Mouse (Mus musculus) MEL (cell line): ENCODE results near the gene Smg5. TPM values are rescaled to one million over a fixed set of nuclear protein-coding genes. Genes with fewer than 3 reads are reported as not detected.

Source experiments
- DNase-seq: peaks from one replicate; pipeline ENCODE4 v3.0.0; 2011; ENCODE audit warnings: low read depth, low spot score
- H3K27ac ChIP-seq: 2 replicates; pipeline ENCODE4 v1.5.1; 2012; ENCODE audit warnings: low read depth, mild to moderate bottlenecking, control low read depth, low read length, moderate library complexity; ENCODE audit not compliant: control insufficient read depth
- H3K27me3 ChIP-seq, 2 experiments: fragments of 150-350 bp in 1 of 2; sonication (generic) in 1 of 2; 2 replicates each; pipeline ENCODE4 v1.6.1; 2012; ENCODE audit warnings: low read length in 2 of 2, mild to moderate bottlenecking in 2 of 2, improper control_type of control experiment in 1 of 2, moderate library complexity in 1 of 2; ENCODE audit not compliant: insufficient read depth in 2 of 2, control insufficient read depth in 1 of 2
- H3K36me3 ChIP-seq, 2 experiments: 2 replicates each; pipeline ENCODE4 v1.6.1; 2012 to 2014; ENCODE audit warnings: low read length in 2 of 2, improper control_type of control experiment in 1 of 2, inconsistent platforms in 1 of 2, mild to moderate bottlenecking in 1 of 2; ENCODE audit not compliant: insufficient read depth in 2 of 2, control insufficient read depth in 1 of 2
- H3K4me1 ChIP-seq, 2 experiments: fragments of 150-350 bp in 1 of 2; sonication (generic) in 1 of 2; 2 replicates each; pipeline ENCODE4 v1.6.1; 2012; ENCODE audit warnings: low read length in 2 of 2, improper control_type of control experiment in 1 of 2, mild to moderate bottlenecking in 1 of 2; ENCODE audit not compliant: insufficient read depth in 2 of 2, control insufficient read depth in 1 of 2
- H3K4me3 ChIP-seq, 2 experiments: fragments of 150-350 bp in 1 of 2; sonication (generic) in 1 of 2; 2 replicates each; pipeline ENCODE4 v1.5.1; 2012; ENCODE audit warnings: low read depth in 2 of 2, low read length in 2 of 2, mild to moderate bottlenecking in 2 of 2, moderate library complexity in 2 of 2, control low read depth in 1 of 2, improper control_type of control experiment in 1 of 2; ENCODE audit not compliant: control insufficient read depth in 1 of 2, insufficient read depth in 1 of 2
- H3K79me2 ChIP-seq: 2 replicates; pipeline ENCODE4 v1.6.1; 2012; ENCODE audit warnings: mild to moderate bottlenecking, low read length, moderate library complexity; ENCODE audit not compliant: control insufficient read depth, poor library complexity, insufficient read depth
- H3K9ac ChIP-seq: 2 replicates; pipeline ENCODE4 v1.6.1; 2012; ENCODE audit warnings: low read depth, mild to moderate bottlenecking, control low read depth, low read length, moderate library complexity; ENCODE audit not compliant: control insufficient read depth, poor library complexity, severe bottlenecking
- H3K9me3 ChIP-seq: fragments of 150-350 bp; sonication (generic); replicated peaks from 2 replicates; pipeline ENCODE4 v1.6.1; 2012; ENCODE audit warnings: mild to moderate bottlenecking, low read length, improper control_type of control experiment, moderate library complexity; ENCODE audit not compliant: insufficient read depth
- CHD1 ChIP-seq: IDR thresholded peaks from 2 replicates; pipeline ENCODE4 v1.6.1; 2012; ENCODE audit warnings: low read depth, mild to moderate bottlenecking, inconsistent platforms, low read length, improper control_type of control experiment
- E2F4 ChIP-seq: IDR thresholded peaks from 2 replicates; pipeline ENCODE4 v1.6.1; 2011; ENCODE audit warnings: low read depth, low read length, improper control_type of control experiment, borderline replicate concordance
- GATA1 ChIP-seq: IDR thresholded peaks from 2 replicates; pipeline ENCODE4 v1.6.1; 2011; ENCODE audit warnings: low read depth, low read length, improper control_type of control experiment
- JUND ChIP-seq: IDR thresholded peaks from 2 replicates; pipeline ENCODE4 v1.6.1; 2011; ENCODE audit warnings: low read depth, mild to moderate bottlenecking, improper control_type of control experiment, low read length
- KAT2A ChIP-seq: conservative IDR thresholded peaks from 2 replicates; pipeline ENCODE4 v1.6.1; 2012; ENCODE audit warnings: low read depth, low read length, improper control_type of control experiment, inconsistent platforms
- MEF2A ChIP-seq: IDR thresholded peaks from 2 replicates; pipeline ENCODE4 v1.6.1; 2014; ENCODE audit warnings: low read depth, mild to moderate bottlenecking, inconsistent platforms, low read length, improper control_type of control experiment; ENCODE audit not compliant: poor library complexity, insufficient replicate concordance, severe bottlenecking; ENCODE audit errors: extremely low read depth
- MYB ChIP-seq: IDR thresholded peaks from 2 replicates; pipeline ENCODE4 v1.6.1; 2011; ENCODE audit warnings: mild to moderate bottlenecking, low read depth, low read length, improper control_type of control experiment
- NRF1 ChIP-seq: IDR thresholded peaks from 2 replicates; pipeline ENCODE4 v1.6.1; 2014; ENCODE audit warnings: low read depth, mild to moderate bottlenecking, inconsistent platforms, low read length, improper control_type of control experiment, moderate library complexity; ENCODE audit not compliant: poor library complexity, insufficient read depth, severe bottlenecking
- POLR2AphosphoS2 ChIP-seq: IDR thresholded peaks from 2 replicates; pipeline ENCODE4 v1.6.1; 2011; ENCODE audit warnings: low read length, improper control_type of control experiment
- POLR2AphosphoS5 ChIP-seq: IDR thresholded peaks from 2 replicates; pipeline ENCODE4 v1.6.1; 2012; ENCODE audit warnings: low read depth, borderline replicate concordance, mild to moderate bottlenecking, inconsistent platforms, low read length, moderate library complexity, mixed read lengths
- SIN3A ChIP-seq: IDR thresholded peaks from 2 replicates; pipeline ENCODE4 v1.6.1; 2012; ENCODE audit warnings: low read length, improper control_type of control experiment, inconsistent platforms
- TAL1 ChIP-seq: IDR thresholded peaks from 2 replicates; pipeline ENCODE4 v1.6.1; 2012; ENCODE audit warnings: mild to moderate bottlenecking, inconsistent platforms, low read length, moderate library complexity, mixed read lengths
- TBP ChIP-seq: IDR thresholded peaks from 2 replicates; pipeline ENCODE4 v1.8.0; 2011; ENCODE audit warnings: low read depth, low read length, improper control_type of control experiment
- TCF12 ChIP-seq: IDR thresholded peaks from 2 replicates; pipeline ENCODE4 v1.6.1; 2014; ENCODE audit warnings: low read depth, mild to moderate bottlenecking, inconsistent platforms, low read length, improper control_type of control experiment, moderate library complexity
- USF1 ChIP-seq: IDR thresholded peaks from 2 replicates; pipeline ENCODE4 v1.6.1; 2014; ENCODE audit warnings: low read depth, mild to moderate bottlenecking, inconsistent platforms, low read length, improper control_type of control experiment, moderate library complexity
- ZC3H11A ChIP-seq: IDR thresholded peaks from 2 replicates; pipeline ENCODE4 v1.6.1; 2012; ENCODE audit warnings: low read depth, mild to moderate bottlenecking, inconsistent platforms, low read length, improper control_type of control experiment
- ZNF384 ChIP-seq: IDR thresholded peaks from 2 replicates; pipeline ENCODE4 v1.6.1; 2012; ENCODE audit warnings: low read depth, mild to moderate bottlenecking, inconsistent platforms, low read length, improper control_type of control experiment
- polyA plus RNA-seq, 2 experiments: library from polyadenylated mRNA; stranded (reverse) in 1 of 2; unstranded in 1 of 2; fragments of >175 nt in 1 of 2; fragments of >200 nt in 1 of 2; gene quantifications; 2 replicates each; pipeline versions ENCODE4 v1.2.1 to v1.2.4; 2012; ENCODE audit warnings: low replicate concordance in 2 of 2, low read depth in 1 of 2; ENCODE audit not compliant: insufficient read length in 2 of 2, insufficient read depth in 1 of 2, missing spikeins in 1 of 2
- total RNA-seq: library from RNA; depleted of rRNA; stranded (reverse); fragments of 300-350 nt; gene quantifications from 2 replicates; pipeline ENCODE4 v1.2.3, GENCODE M21; 2012

The Smg5 gene
- total and polyA plus RNA-seq, 3 experiments: 97.9 to 148 (median 123) TPM

GRCm38 (mm10) chr3:88395288-88395687, 59.2 kb downstream of the Smg5 start:
- no peak for DNase-seq

GRCm38 (mm10) chr3:88395742-88396141, 59.7 kb downstream of the Smg5 start:
- H3K4me3 ChIP-seq: no peak overlapping the region
- no peak for TF ChIP-seq TBP
- TF ChIP-seq, all 39 proteins: peak for 0
- no peak for DNase-seq
- H3K79me2 ChIP-seq: no peaks in the 10 kb centered on the region
- no peaks in the 10 kb centered on the region for H3K27me3 ChIP-seq
- H3K4me1 ChIP-seq: no peaks in the 10 kb centered on the region
- H3K9ac ChIP-seq: no peak overlapping the region
- no peak overlapping the region for H3K27ac ChIP-seq
- H3K9me3 ChIP-seq: no peaks in the 10 kb centered on the region
- H3K36me3 ChIP-seq: peaks cover 0 to 5% of the 10 kb centered on the region in 2 experiments; a peak in 2 of 4 replicates

More at GRCm38 (mm10) chr3:88395288-88395687, 59.2 kb downstream of the Smg5 start:
- Histone ChIP-seq H3K4me1 (no peaks in the 10 kb centered on the region), H3K27me3 (no peaks in the 10 kb centered on the region), H3K9ac (no peak overlapping the region), H3K9me3 (no peaks in the 10 kb centered on the region), H3K36me3 (peaks cover 0 to 5% of the 10 kb centered on the region in 2 experiments; a peak in 2 of 4 replicates), H3K79me2 (no peaks in the 10 kb centered on the region), H3K27ac (no peak overlapping the region), H3K4me3 (no peak overlapping the region)
- TF ChIP-seq TAL1 (no peak), POLR2AphosphoS5 (no peak), ZNF384 (no peak), SIN3A (no peak), NRF1 (no peak), GATA1 (no peak), TCF12 (no peak), MYB (no peak), USF1 (no peak), ZC3H11A (no peak)

GRCm38 (mm10) chr3:88398666-88399065, 62.6 kb downstream of the Smg5 start:
- TF ChIP-seq E2F4 (no peak), TBP (no peak), JUND (no peak), POLR2AphosphoS2 (no peak), KAT2A (no peak), CHD1 (no peak), SIN3A (no peak), TCF12 (no peak), MEF2A (no peak), GATA1 (no peak)
- H3K27ac ChIP-seq: no peak overlapping the region

More at GRCm38 (mm10) chr3:88398666-88399065, 62.6 kb downstream of the Smg5 start:
- Histone ChIP-seq H3K9me3 (no peaks in the 10 kb centered on the region), H3K9ac (no peak overlapping the region), H3K4me1 (no peaks in the 10 kb centered on the region), H3K27me3 (no peaks in the 10 kb centered on the region), H3K36me3 (peaks cover 0 to 7% of the 10 kb centered on the region in 2 experiments; a peak in 2 of 4 replicates), H3K79me2 (no peaks in the 10 kb centered on the region; the same call in 1 of the 2 replicates), H3K4me3 (no peak overlapping the region)
- DNase-seq: no peak
